Mouse (Mus musculus) spleen, adult 2 months (tissue): ENCODE results near the gene Btbd16.

Experiments used
- CTCF ChIP-seq: fragments of 200-500 bp; IDR thresholded peaks from 2 replicates; pipeline ENCODE4 v1.5.1; 2011; ENCODE audit warnings: mild to moderate bottlenecking, inconsistent platforms; ENCODE audit not compliant: insufficient read depth, insufficient read length, insufficient replicate concordance; ENCODE audit errors: extremely low read depth
- POLR2A ChIP-seq: fragments of 200-500 bp; IDR thresholded peaks from 2 replicates; pipeline ENCODE4 v1.6.1; 2011; ENCODE audit warnings: low read depth, low read length, inconsistent platforms

DNA sequence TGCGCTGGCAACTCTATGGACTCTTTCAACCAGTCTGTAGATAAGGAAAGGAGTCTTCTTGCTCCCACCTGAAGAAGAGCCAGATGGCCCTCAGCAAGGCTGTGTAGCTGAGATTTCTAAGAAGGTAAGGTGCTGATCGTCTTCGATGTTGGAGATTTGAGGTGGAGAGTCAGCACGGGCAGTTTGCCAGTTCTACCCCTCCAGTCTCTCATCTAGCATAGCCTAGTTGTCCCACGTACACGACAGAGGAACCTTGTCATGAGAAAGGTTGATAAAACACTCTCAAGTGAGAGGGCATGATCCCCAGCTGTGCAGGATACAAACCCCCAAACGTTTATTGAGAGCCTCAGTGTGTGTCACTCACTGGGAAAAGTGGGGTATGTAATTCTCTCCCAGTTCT lies 90.8 kb downstream of the Btbd16 start:
- TF ChIP-seq POLR2A (no peak), CTCF (no peak)
